In the genomic region with DNA sequence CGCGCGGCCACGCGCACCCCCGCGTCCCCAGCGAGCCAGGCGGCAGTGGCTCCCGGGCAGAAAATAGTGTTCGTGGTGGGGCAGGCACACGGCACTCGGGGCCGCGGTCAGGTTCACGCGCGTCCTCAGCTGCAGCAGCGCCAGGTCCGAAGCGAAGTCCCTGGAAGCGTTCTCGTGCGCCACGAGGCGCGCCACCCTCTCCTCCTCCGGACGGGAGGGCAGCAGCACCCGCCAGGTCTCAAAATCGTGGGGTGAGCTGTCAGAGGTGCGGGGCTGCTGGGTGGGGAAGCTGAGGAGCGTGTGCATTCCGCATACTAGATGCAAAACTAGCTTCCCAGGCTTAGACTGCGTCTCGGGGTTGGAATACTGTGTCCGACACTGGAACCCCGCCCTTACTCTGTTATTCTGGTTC, we compare ENCODE assay signal across 8 mouse cellular contexts. TPM values are rescaled to one million over a fixed set of nuclear protein-coding genes. Genes with fewer than 3 reads are reported as not detected.
DNase-seq lines count a peak whose midpoint lies in the region; ATAC-seq lines count a peak whose summit lies in the region.

No protein-coding gene starts in this region.

- under 1% methylated on average over 38 of the region's 38 CpGs for WGBS in heart, embryonic 12.5 days
- under 1% methylated on average over 38 of the region's 38 CpGs for WGBS in hindbrain, embryonic 11.5 days

- peaks cover 25% of the 10 kb centered on the region for H3K4me1 ChIP-seq in heart, embryonic 12.5 days (replicated peaks)
- peaks cover 4% of the 10 kb centered on the region; the same call in 1 of the 2 replicates for H3K4me1 ChIP-seq in hindbrain, embryonic 11.5 days (replicated peaks; ENCODE audit: control insufficient read depth, insufficient read depth, low read length)

- no peaks in the 10 kb centered on the region for H3K36me3 ChIP-seq in heart, embryonic 12.5 days
- H3K36me3 ChIP-seq in hindbrain, embryonic 11.5 days (ENCODE audit: control insufficient read depth, insufficient read depth, low read length): no peaks in the 10 kb centered on the region

- ATAC-seq in heart, embryonic 12.5 days (ENCODE audit: insufficient number of reproducible peaks, low FRiP score): peak; percentile 30
- peak; percentile 66 for ATAC-seq in hindbrain, embryonic 11.5 days (ENCODE audit: low FRiP score)
- ATAC-seq in megakaryocyte progenitor cell, adult 5-6 weeks (replicated peaks; ENCODE audit: poor library complexity): peak; percentile 13

- H3K27ac ChIP-seq in heart, embryonic 12.5 days (ENCODE audit: poor library complexity, severe bottlenecking): peak overlapping the region; percentile 20; the same call in 1 of the 2 replicates
- H3K27ac ChIP-seq in hindbrain, embryonic 11.5 days (ENCODE audit: low read depth, low read length): peak overlapping the region; percentile 47; the same call in 1 of the 2 replicates

- peak overlapping the region; percentile 86 for H3K9ac ChIP-seq in heart, embryonic 12.5 days
- peak overlapping the region; percentile 84 for H3K9ac ChIP-seq in hindbrain, embryonic 11.5 days (ENCODE audit: low read depth, low read length)

- H3K4me2 ChIP-seq in heart, embryonic 12.5 days: peak overlapping the region; percentile 96
- H3K4me2 ChIP-seq in hindbrain, embryonic 11.5 days (replicated peaks; ENCODE audit: low read depth, low read length): peak overlapping the region; percentile 96

- DNase-seq in heart, postnatal 4 days: no peak
- peak; percentile 6 for DNase-seq in MEL-GATA-1-ER (ENCODE audit: extremely low read depth, low read depth)
- no peak for DNase-seq in hindbrain, embryonic 11.5 days (ENCODE audit: low spot score)
- DNase-seq in layer of hippocampus, postnatal 10 days (ENCODE audit: low spot score in 2 of 2): no peak
- no peak for DNase-seq in thymus, postnatal 14 days
- no peak for DNase-seq in c-Kit-positive CD71-positive TER-119-positive erythroid progenitor cells, embryonic 14.5 days (ENCODE audit: low spot score)

- 0 out of 2 replicates have a peak, but pooled peaks cover 5% of the 10 kb centered on the region for H3K27me3 ChIP-seq in heart, embryonic 12.5 days (replicated peaks)
- H3K27me3 ChIP-seq in hindbrain, embryonic 11.5 days (ENCODE audit: control insufficient read depth, insufficient read depth, low read length): no peaks in the 10 kb centered on the region

- no peaks in the 10 kb centered on the region for H3K9me3 ChIP-seq in heart, embryonic 12.5 days (replicated peaks)
- H3K9me3 ChIP-seq in hindbrain, embryonic 11.5 days (ENCODE audit: control insufficient read depth, low read length): no peaks in the 10 kb centered on the region

- H3K4me3 ChIP-seq in heart, embryonic 12.5 days: peak overlapping the region; percentile 88
- peak overlapping the region; percentile 67 for H3K4me3 ChIP-seq in hindbrain, embryonic 11.5 days (ENCODE audit: low read depth, low read length)

RNA-seq across cellular contexts. Expression of gene Prss8, which starts 5.8 kb away (rescaled TPM):
- 0.59 and 0.96 TPM in 2 replicates for polyA plus RNA-seq in heart, embryonic 12.5 days (2016; fragmentation: Nextera tagmentation; extraction: Ambion mirVana)
- total RNA-seq in heart, postnatal 4 days (2021): not detected
- 3.4 and 4.9 TPM in 2 replicates for polyA plus RNA-seq in hindbrain, embryonic 11.5 days (2014; fragmentation: Nextera tagmentation; extraction: Ambion mirVana)
- total RNA-seq in megakaryocyte progenitor cell, adult 5-6 weeks (2015): not detected in 2 replicates
- not detected in 2 replicates for total RNA-seq in megakaryocyte progenitor cell, adult 5-6 weeks (2017)
- 1 to 10 TPM; 1.7 to 1.8 TPM for total RNA-seq in layer of hippocampus, postnatal 10 days (2021)

RNA-seq across cellular contexts. Expression of gene Prss36, which starts 10.8 kb away (rescaled TPM):
- polyA plus RNA-seq in heart, embryonic 12.5 days (2016; fragmentation: Nextera tagmentation; extraction: Ambion mirVana): 8.3 and 10.0 TPM in 2 replicates
- total RNA-seq in heart, postnatal 4 days (2021): 1 to 10 TPM; 4.0 to 4.8 TPM
- polyA plus RNA-seq in hindbrain, embryonic 11.5 days (2014; fragmentation: Nextera tagmentation; extraction: Ambion mirVana): 8.5 and 11.0 TPM in 2 replicates
- total RNA-seq in megakaryocyte progenitor cell, adult 5-6 weeks (2015): 1.5 and 2.3 TPM in 2 replicates
- total RNA-seq in megakaryocyte progenitor cell, adult 5-6 weeks (2017): 0.75 and 7.2 TPM in 2 replicates
- 10 to 100 TPM; 15.0 to 17.0 TPM for total RNA-seq in layer of hippocampus, postnatal 10 days (2021)

RNA-seq across cellular contexts. Expression of gene Kat8, which starts 23.4 kb away (rescaled TPM):
- polyA plus RNA-seq in heart, embryonic 12.5 days (2016; fragmentation: Nextera tagmentation; extraction: Ambion mirVana): 27.5 and 29.0 TPM in 2 replicates
- 10 to 100 TPM; 13.0 to 13.9 TPM for total RNA-seq in heart, postnatal 4 days (2021)
- 49.7 and 50.1 TPM in 2 replicates for polyA plus RNA-seq in hindbrain, embryonic 11.5 days (2014; fragmentation: Nextera tagmentation; extraction: Ambion mirVana)
- 18.1 and 30.6 TPM in 2 replicates for total RNA-seq in megakaryocyte progenitor cell, adult 5-6 weeks (2015)
- total RNA-seq in megakaryocyte progenitor cell, adult 5-6 weeks (2017): 23.7 and 30.4 TPM in 2 replicates
- 10 to 100 TPM; 25.8 to 28.2 TPM for total RNA-seq in layer of hippocampus, postnatal 10 days (2021)

RNA-seq across cellular contexts. Expression of gene Fus, which starts 31.5 kb away (rescaled TPM):
- 331 and 335 TPM in 2 replicates for polyA plus RNA-seq in heart, embryonic 12.5 days (2016; fragmentation: Nextera tagmentation; extraction: Ambion mirVana)
- total RNA-seq in heart, postnatal 4 days (2021): 100 to 1,000 TPM; 402 to 429 TPM
- 58.7 and 65.0 TPM in 2 replicates for polyA plus RNA-seq in hindbrain, embryonic 11.5 days (2014; fragmentation: Nextera tagmentation; extraction: Ambion mirVana)
- 180 and 190 TPM in 2 replicates for total RNA-seq in megakaryocyte progenitor cell, adult 5-6 weeks (2015)
- 27.2 and 49.5 TPM in 2 replicates for total RNA-seq in megakaryocyte progenitor cell, adult 5-6 weeks (2017)
- total RNA-seq in layer of hippocampus, postnatal 10 days (2021): 100 to 1,000 TPM; 423 to 445 TPM

RNA-seq across cellular contexts. Expression of gene Bckdk, which starts 31.9 kb away (rescaled TPM):
- polyA plus RNA-seq in heart, embryonic 12.5 days (2016; fragmentation: Nextera tagmentation; extraction: Ambion mirVana): 129 and 142 TPM in 2 replicates
- total RNA-seq in heart, postnatal 4 days (2021): 100 to 1,000 TPM; 102 to 113 TPM
- 96.5 and 105 TPM in 2 replicates for polyA plus RNA-seq in hindbrain, embryonic 11.5 days (2014; fragmentation: Nextera tagmentation; extraction: Ambion mirVana)
- 68.3 and 75.7 TPM in 2 replicates for total RNA-seq in megakaryocyte progenitor cell, adult 5-6 weeks (2015)
- 42.5 and 49.9 TPM in 2 replicates for total RNA-seq in megakaryocyte progenitor cell, adult 5-6 weeks (2017)
- 10 to 100 TPM; 45.9 to 48.6 TPM for total RNA-seq in layer of hippocampus, postnatal 10 days (2021)

Comparison
In these comparisons a context has a peak if more than half of its experiments do, and no peak if none do; other contexts are left out.
1. ATAC-seq: peak in every context shown above with its lines; median percentile 66 in hindbrain, embryonic 11.5 days; 30 in heart, embryonic 12.5 days; 13 in megakaryocyte progenitor cell, adult 5-6 weeks.